Mouse (Mus musculus): ENCODE data around the gene Bbx.

DNA sequence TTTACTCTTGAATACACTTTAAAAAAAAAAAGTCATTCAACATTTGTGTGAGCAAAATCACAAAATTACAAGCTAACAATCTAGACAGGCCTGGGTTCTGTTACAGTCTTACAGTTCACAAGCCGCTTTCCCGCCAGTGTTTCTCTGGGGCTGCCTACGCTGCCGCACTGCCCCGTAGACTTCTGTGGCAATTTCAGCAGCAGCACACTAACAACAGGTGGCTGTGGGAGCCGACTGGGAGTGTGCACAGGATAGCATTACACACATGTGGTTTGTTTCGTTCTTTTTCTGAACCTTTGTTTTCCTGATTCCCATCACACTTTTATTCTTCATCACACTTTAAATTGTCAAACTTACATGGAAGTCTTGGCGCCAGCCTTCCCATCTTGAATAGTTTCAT is 48.6 kb downstream of the Bbx start:
- TF ChIP-seq SMC3 (IDR thresholded peaks at IDR 0.05; ENCODE audit: low read depth, low read length): no peak
- TF ChIP-seq CTCF (IDR thresholded peaks at IDR 0.05 in 2 of 3, conservative IDR thresholded peaks at IDR 0.05 in 1 of 3; ENCODE audit: control insufficient read depth in 1 of 3, insufficient read depth in 1 of 3, low read depth in 2 of 3, low read length in 3 of 3, poor library complexity in 1 of 3, severe bottlenecking in 1 of 3): no peak
- no peak for TF ChIP-seq POLR2A (IDR thresholded peaks at IDR 0.05; ENCODE audit: control insufficient read depth in 1 of 2, insufficient read depth in 1 of 2, low read depth in 1 of 2, low read length in 2 of 2, poor library complexity in 1 of 2)
- TF ChIP-seq TBP (IDR thresholded peaks at IDR 0.05; ENCODE audit: low read depth, low read length): no peak
- no peak for TF ChIP-seq POLR2AphosphoS5 (IDR thresholded peaks at IDR 0.05; ENCODE audit: borderline replicate concordance, low read depth, low read length)
- no peak for TF ChIP-seq BHLHE40 (IDR thresholded peaks at IDR 0.05; ENCODE audit: borderline replicate concordance, low read depth, low read length)
- no peak for TF ChIP-seq HCFC1 (IDR thresholded peaks at IDR 0.05; ENCODE audit: low read depth, low read length)
- TF ChIP-seq MEF2A (IDR thresholded peaks at IDR 0.05; ENCODE audit: extremely low read depth, insufficient replicate concordance, low read depth, low read length, poor library complexity, severe bottlenecking): no peak
- TF ChIP-seq EP300 (IDR thresholded peaks at IDR 0.05; ENCODE audit: low read depth in 1 of 2, low read length in 2 of 2): no peak
- TF ChIP-seq CHD2 (IDR thresholded peaks at IDR 0.05; ENCODE audit: low read length): no peak
- no peak for TF ChIP-seq GATA1 (IDR thresholded peaks at IDR 0.05; ENCODE audit: low read depth, low read length)

Measured in MEL (cell line).